In genomic region chr13:48639570-48639969, GRCm38 (mm10) we compare ENCODE assay signal across 10 mouse cellular contexts. TPM values are rescaled to one million over a fixed set of nuclear protein-coding genes. Genes with fewer than 3 reads are reported as not detected.
A peak's percentile ranks its signal among the peaks of the same experiment; 100 is the strongest.
DNase-seq lines count a peak whose midpoint lies in the region; ATAC-seq and TF ChIP-seq lines count a peak whose summit lies in the region.
"Had no signal": no experiment of that assay in that cellular context is flagged by ENCODE, and none has a peak within 500 bp of the region (broad histone marks: within the 10 kb centered on the region; RNA-seq: fewer than 3 reads in every experiment).

No protein-coding gene starts in this region.

- no peak overlapping the region for H3K27ac ChIP-seq in ES-E14 (ENCODE audit: insufficient read depth, low read depth, low read length, poor library complexity, severe bottlenecking)
- H3K27ac ChIP-seq: lung, embryonic 15.5 days had no signal

- in situ Hi-C loops in ES-E14 (cut with MboI; ENCODE audit: low sequenced_read_pairs in 2 of 2, unreplicated experiment in 2 of 2) = loop anchor here in 1 of 2 experiments (10.0 kb wide), 1 partner anchor 115 kb away; no protein-coding TSS in a partner anchor

- no peaks in the 10 kb centered on the region for H3K36me3 ChIP-seq in ES-E14 (ENCODE audit: control insufficient read depth, insufficient read depth, low read length, poor library complexity, severe bottlenecking)
- H3K36me3 ChIP-seq: lung, embryonic 15.5 days had no signal

- DNase-seq in left cerebral cortex, adult 11 months (ENCODE audit: low spot score) = peak; percentile 51
- DNase-seq in left cerebral cortex, adult 8-10 months (ENCODE audit: low spot score in 2 of 2) = no peak
- DNase-seq in ES-E14 (ENCODE audit: low read depth, low spot score) = no peak
- peak; percentile 25 for DNase-seq in c-Kit-positive CD71-positive TER-119-positive erythroid progenitor cells, embryonic 14.5 days (ENCODE audit: low spot score)
- peak; percentile 61 for DNase-seq in layer of hippocampus, adult 9-10 months (ENCODE audit: low spot score)
- DNase-seq in ovary, postnatal 14 days (ENCODE audit: low spot score) = no peak

- no peak overlapping the region for H3K4me3 ChIP-seq in ES-E14 (ENCODE audit: insufficient read depth in 1 of 2, low read depth in 1 of 2, low read length in 2 of 2, poor library complexity in 1 of 2, severe bottlenecking in 1 of 2)
- H3K4me3 ChIP-seq: erythroblast, embryonic 14.5 days; lung, embryonic 15.5 days had no signal

- peak; percentile 83 for ATAC-seq in frontal cortex, adult (ENCODE audit: low TSS enrichment)
- ATAC-seq in monocyte, adult 5-6 weeks (replicated peaks; ENCODE audit: insufficient number of reproducible peaks, low FRiP score, low TSS enrichment, poor library complexity, severe bottlenecking) = peak; percentile 83; the same call in 1 of the 2 replicates

- H3K9me3 ChIP-seq in ES-E14 (ENCODE audit: control insufficient read depth, insufficient read depth, low read depth, low read length) = no peaks in the 10 kb centered on the region
- H3K9me3 ChIP-seq: lung, embryonic 15.5 days had no signal

- no peaks in the 10 kb centered on the region for H3K4me1 ChIP-seq in ES-E14 (ENCODE audit: control insufficient read depth in 2 of 2, insufficient read depth in 2 of 2, low read length in 2 of 2, poor library complexity in 1 of 2)
- H3K4me1 ChIP-seq: lung, embryonic 15.5 days had no signal

- no peak overlapping the region for H3K9ac ChIP-seq in ES-E14 (ENCODE audit: insufficient read depth, low read depth, low read length, poor library complexity, severe bottlenecking)
- H3K9ac ChIP-seq: lung, embryonic 15.5 days had no signal

TF ChIP-seq in ES-E14, 5 proteins besides CTCF, POLR2A, EP300 and RAD21:
- peak; percentile 93 for TF ChIP-seq ZC3H11A (IDR thresholded peaks at IDR 0.05; ENCODE audit: borderline replicate concordance, low read depth, low read length)
- TF ChIP-seq MAFK (IDR thresholded peaks at IDR 0.05; ENCODE audit: insufficient read depth, low read depth, low read length) = no peak

RNA-seq across cellular contexts. Expression of gene Ptpdc1, which starts 14.1 kb away (rescaled TPM):
- 10 to 100 TPM; 24.3 to 26.9 (median 25.6) TPM for total RNA-seq in left cerebral cortex, adult 8-10 months (2022)
- total RNA-seq in ES-E14 (2012; rRNA removed) = 5.2 and 6.4 TPM in 2 replicates
- total RNA-seq in monocyte, adult 5-6 weeks (2017) = 1.3 to 2.7 TPM (median 1.5 TPM) in 3 replicates

RNA-seq across cellular contexts. Expression of gene Barx1, which starts 23.2 kb away (rescaled TPM):
- not detected for total RNA-seq in left cerebral cortex, adult 8-10 months (2022)
- 1.6 and 2.4 TPM in 2 replicates for total RNA-seq in ES-E14 (2012; rRNA removed)
- total RNA-seq in monocyte, adult 5-6 weeks (2017) = not detected in 3 replicates

Comparison
In these comparisons a context has a peak if more than half of its experiments do, and no peak if none do; other contexts are left out.
1. DNase-seq: peak in left cerebral cortex, adult 11 months (single experiment), c-Kit-positive CD71-positive TER-119-positive erythroid progenitor cells, embryonic 14.5 days (single experiment) and layer of hippocampus, adult 9-10 months (single experiment); none in left cerebral cortex, adult 8-10 months (0 of 2), ES-E14 (single experiment) and ovary, postnatal 14 days (single experiment).